Comparison of ENCODE assay signal across 16 mouse cellular contexts in the genomic region with DNA sequence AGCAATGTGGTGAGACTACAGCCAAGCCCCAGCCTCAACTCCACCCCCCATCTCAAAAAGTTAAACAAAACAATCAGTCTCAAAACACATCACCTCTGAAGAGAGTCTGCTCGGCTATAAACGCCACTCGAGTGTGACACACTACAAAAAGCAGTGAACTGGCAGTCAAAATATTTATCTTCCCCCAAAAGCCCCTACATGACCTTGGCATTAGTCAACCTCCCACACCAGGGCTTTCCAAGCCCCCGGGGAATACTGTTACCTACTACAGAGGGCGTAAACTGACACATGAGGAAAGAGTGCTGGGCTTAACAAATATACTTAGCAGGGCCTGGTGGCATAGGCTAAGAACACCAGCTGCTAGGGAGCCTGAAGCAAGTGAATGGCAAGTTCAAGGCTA. TPM values are rescaled to one million over a fixed set of nuclear protein-coding genes. Genes with fewer than 3 reads are reported as not detected.
DNase-seq lines count a peak whose midpoint lies in the region.
"Had no signal": no experiment of that assay in that cellular context is flagged by ENCODE, and none has a peak within 500 bp of the region (broad histone marks: within the 10 kb centered on the region; RNA-seq: fewer than 3 reads in every experiment).

No protein-coding gene starts in this region.

- peak; percentile 35 for DNase-seq in embryo, embryonic 10.5 days (ENCODE audit: low spot score)
- DNase-seq in embryo, embryonic 11 days, result no peak
- peak; percentile 23 for DNase-seq in ovary, adult 18-20 months (ENCODE audit: low spot score)
- DNase-seq in ovary, postnatal 36 days (ENCODE audit: low spot score), result no peak
- DNase-seq in kidney, postnatal 10 days, result peak; percentile 16
- no peak for DNase-seq in layer of hippocampus, postnatal 25 days (ENCODE audit: extremely low spot score in 1 of 2, low spot score in 1 of 2)
- DNase-seq in spleen, adult 12 weeks (ENCODE audit: low spot score), result no peak
- DNase-seq: adrenal gland, adult 8-10 months; cerebellum, adult 2 months; cerebellum, postnatal 36 days; gastrocnemius, adult 2 months; lung, postnatal 4 days had no signal

RNA-seq across cellular contexts. Expression of a gene that starts 46.4 kb away (rescaled TPM):
- total RNA-seq in layer of hippocampus, postnatal 25 days (2021), result 1 to 10 TPM; 3.0 to 4.2 TPM
- total RNA-seq: adrenal gland, adult 8-10 months; G1E; gastrocnemius, adult 2 months; granulocyte monocyte progenitor cell, adult 5-6 weeks; hematopoietic stem cell, adult 5-6 weeks; megakaryocyte-erythroid progenitor cell, adult 5-6 weeks had no signal

Comparison
In these comparisons a context has a peak if more than half of its experiments do, and no peak if none do; other contexts are left out.
1. DNase-seq: peak in embryo, embryonic 10.5 days (single experiment), ovary, adult 18-20 months (single experiment) and kidney, postnatal 10 days (single experiment); none in embryo, embryonic 11 days (single experiment), ovary, postnatal 36 days (single experiment), layer of hippocampus, postnatal 25 days (0 of 2) and spleen, adult 12 weeks (single experiment).